Mouse (Mus musculus) heart, postnatal 0 days (tissue): ENCODE measurements around the gene Tfap2c. TPM values are rescaled to one million over a fixed set of nuclear protein-coding genes. Genes with fewer than 3 reads are reported as not detected.

Experiments
- ATAC-seq: fragments of 200-750 bp; cut with Nextera tagmentation; 2 replicates; pipeline ENCODE4 v1.8.0; 2017; ENCODE audit warnings: low read depth, moderate number of reproducible peaks, moderate library complexity; ENCODE audit not compliant: insufficient read depth
- DNase-seq: peaks from one replicate; pipeline ENCODE4 v3.0.0-alpha.2; 2016; ENCODE audit warnings: low spot score
- H3K27ac ChIP-seq: fragments of 300-500 bp; sonication (generic); 2 replicates; pipeline ENCODE4 v1.5.1; 2014; ENCODE audit warnings: low read depth, mild to moderate bottlenecking
- H3K27me3 ChIP-seq: fragments of 300-500 bp; sonication (generic); 2 replicates; pipeline ENCODE4 v1.6.1; 2014; ENCODE audit warnings: low read length, mixed read lengths; ENCODE audit not compliant: control insufficient read depth, insufficient read depth
- H3K36me3 ChIP-seq: fragments of 300-500 bp; sonication (generic); replicated peaks from 2 replicates; pipeline ENCODE4 v1.6.1; 2014; ENCODE audit warnings: low read length, mixed read lengths; ENCODE audit not compliant: control insufficient read depth, insufficient read depth
- H3K4me1 ChIP-seq: fragments of 300-500 bp; sonication (generic); 2 replicates; pipeline ENCODE4 v1.6.1; 2014; ENCODE audit warnings: antibody characterized with exemption; ENCODE audit not compliant: control insufficient read depth, insufficient read depth
- H3K4me2 ChIP-seq: fragments of 300-500 bp; sonication (generic); 2 replicates; pipeline ENCODE4 v1.6.1; 2014; ENCODE audit warnings: low read depth, mild to moderate bottlenecking, low read length, moderate library complexity
- H3K4me3 ChIP-seq: fragments of 300-500 bp; sonication (generic); 2 replicates; pipeline ENCODE4 v1.5.1; 2014; ENCODE audit warnings: low read depth, low read length
- H3K9ac ChIP-seq: fragments of 300-500 bp; sonication (generic); replicated peaks from 2 replicates; pipeline ENCODE4 v1.6.1; 2014; ENCODE audit warnings: low read depth, low read length, mixed read lengths
- H3K9me3 ChIP-seq: fragments of 300-500 bp; sonication (generic); replicated peaks from 2 replicates; pipeline ENCODE4 v1.6.1; 2016; ENCODE audit warnings: low read length; ENCODE audit not compliant: control insufficient read depth
- CTCF ChIP-seq: IDR thresholded peaks from 2 replicates; pipeline ENCODE4 v1.5.1; 2016; ENCODE audit warnings: antibody characterized with exemption, control low read depth, low read depth
- EP300 ChIP-seq: IDR thresholded peaks from 2 replicates; pipeline ENCODE4 v1.6.1; 2016; ENCODE audit warnings: antibody characterized with exemption, low read depth
- WGBS: fragments of 180-500 bp; shearing (Covaris S2); extraction: QIAGEN DNeasy Blood & Tissue Kit; methylation state at CpG from one replicate; pipeline ENCODE4 v1.1.7; 2014; 5-methylcytosine and 5-hydroxymethylcytosine counted together
- polyA plus RNA-seq: library from polyadenylated mRNA; unstranded; fragments of >200 nt; fragmentation: Nextera tagmentation; extraction: Ambion mirVana; gene quantifications from 2 replicates; pipeline ENCODE4 v1.2.1, GENCODE M21; 2015
- total RNA-seq: library from RNA; depleted of rRNA; stranded (reverse); fragments of >200 nt; gene quantifications from 2 replicates; pipeline ENCODE4 v1.2.3, GENCODE M21; 2014; ENCODE audit warnings: low replicate concordance

Gene Tfap2c
- total and polyA plus RNA-seq, 2 experiments from 2014 or later, result not detected

DNA sequence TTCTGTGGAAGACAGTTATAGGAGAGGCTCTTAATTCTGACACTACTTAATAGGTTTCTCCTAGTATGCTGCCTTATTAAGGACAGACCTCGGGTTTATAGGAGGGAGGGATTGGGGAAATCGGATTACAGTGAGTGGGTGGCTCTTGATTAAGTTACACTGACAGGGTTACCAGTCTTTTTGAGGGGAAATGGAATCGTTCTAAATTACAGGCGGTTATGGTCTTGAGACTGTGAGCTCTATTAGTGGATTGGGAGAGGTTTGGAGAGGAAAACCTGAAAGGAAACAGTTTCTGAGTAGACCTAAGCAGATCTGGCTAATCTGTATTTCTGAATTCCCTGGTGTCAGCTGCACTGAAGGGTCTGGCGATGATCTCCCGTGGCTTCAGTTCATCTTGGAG lies 3.3 kb downstream of the Tfap2c start:
- no peak overlapping the region for H3K9ac ChIP-seq
- WGBS, result 2% methylated on average over 6 of the region's 6 CpGs
- peaks cover 89% of the 10 kb centered on the region for H3K27me3 ChIP-seq

DNA sequence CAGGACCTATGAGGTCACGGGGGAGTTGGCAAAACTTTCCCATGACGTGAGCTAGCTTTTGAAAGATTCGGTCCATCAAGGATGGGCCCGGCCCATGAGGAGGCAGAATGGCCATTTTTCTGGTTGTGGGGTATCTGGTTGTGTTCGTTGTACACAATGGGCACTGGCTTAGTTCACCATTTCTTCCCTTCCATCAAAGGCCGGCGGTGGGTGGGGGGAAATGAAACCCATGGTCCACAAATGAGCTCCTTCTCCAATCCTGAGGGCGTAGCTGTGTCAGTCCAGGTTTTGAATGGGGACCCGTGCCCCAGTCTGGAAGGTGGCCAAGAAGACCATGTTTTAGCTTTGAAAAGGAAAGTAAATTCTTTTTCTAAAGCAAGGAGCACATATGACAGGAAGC lies 4.8 kb downstream of the Tfap2c start:
- DNase-seq, result no peak
- H3K9me3 ChIP-seq, result no peaks in the 10 kb centered on the region
- no peak overlapping the region for H3K27ac ChIP-seq
- 73% methylated on average over 9 of the region's 9 CpGs for WGBS
- peaks cover 8% of the 10 kb centered on the region for H3K4me1 ChIP-seq
- H3K9ac ChIP-seq, result no peak overlapping the region
- TF ChIP-seq EP300, result no peak
- TF ChIP-seq CTCF, result no peak
- H3K4me3 ChIP-seq, result no peak overlapping the region
- H3K27me3 ChIP-seq, result peaks cover 82% of the 10 kb centered on the region
- no peak for ATAC-seq
- H3K4me2 ChIP-seq, result no peak overlapping the region
- no peaks in the 10 kb centered on the region for H3K36me3 ChIP-seq

More for the DNA sequence above, 3.3 kb downstream of the Tfap2c start:
- H3K4me2 ChIP-seq, result no peak overlapping the region
- H3K36me3 ChIP-seq, result no peaks in the 10 kb centered on the region
- no peak overlapping the region for H3K27ac ChIP-seq
- H3K4me3 ChIP-seq, result no peak overlapping the region
- ATAC-seq, result no peak
- DNase-seq, result no peak
- TF ChIP-seq EP300, result no peak
- H3K4me1 ChIP-seq, result peaks cover 8% of the 10 kb centered on the region
- no peaks in the 10 kb centered on the region for H3K9me3 ChIP-seq

DNA sequence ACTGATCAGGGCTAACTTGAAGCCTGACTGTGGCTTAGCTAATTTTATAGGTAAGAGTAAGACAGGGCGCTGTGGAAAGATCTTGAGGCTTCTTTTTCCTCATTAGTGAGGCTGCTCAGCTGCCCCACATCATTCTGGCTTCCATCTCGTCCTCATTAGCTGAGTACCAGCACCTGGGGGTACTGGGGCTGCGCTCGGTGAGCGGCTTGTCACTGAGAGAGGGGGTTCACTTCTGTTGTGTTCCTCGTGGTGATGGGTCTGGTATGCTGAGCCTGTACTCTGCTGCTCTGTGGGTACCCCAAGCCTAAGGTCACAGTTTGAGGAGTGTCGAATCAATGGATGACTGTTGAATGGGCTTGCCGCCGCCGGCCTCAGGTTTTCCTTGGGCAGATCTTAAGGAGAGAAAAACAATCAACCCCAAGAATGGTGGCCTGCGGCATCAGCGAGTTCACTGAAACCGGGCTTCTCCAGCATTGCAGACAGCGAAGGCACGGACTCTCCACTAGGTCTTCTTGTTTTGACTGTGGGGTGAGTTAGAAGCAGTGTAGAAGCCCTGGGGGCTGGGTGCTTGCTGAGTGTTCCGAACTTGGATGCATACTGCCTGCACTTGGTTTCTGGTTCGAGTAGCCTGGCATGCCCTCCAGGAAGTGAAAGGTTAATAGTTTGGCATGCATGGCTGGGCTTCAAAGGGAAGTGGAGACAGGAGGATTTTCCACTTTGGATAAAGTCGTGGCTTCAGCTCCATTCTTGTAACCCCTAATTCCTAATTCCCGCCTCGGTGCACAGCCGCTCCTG lies 9.5 kb downstream of the Tfap2c start:
- TF ChIP-seq EP300 (no peak), CTCF (no peak)
- H3K4me1 ChIP-seq, result no peaks in the 10 kb centered on the region; the same call in 1 of the 2 replicates
- no peaks in the 10 kb centered on the region for H3K9me3 ChIP-seq
- 55% methylated on average over 21 of the region's 21 CpGs for WGBS
- DNase-seq (no peak), ATAC-seq (no peak)
- H3K9ac ChIP-seq, result no peak overlapping the region
- no peaks in the 10 kb centered on the region for H3K36me3 ChIP-seq
- H3K27me3 ChIP-seq, result peaks cover 47% of the 10 kb centered on the region
- H3K27ac ChIP-seq, result no peak overlapping the region
- no peak overlapping the region for H3K4me2 ChIP-seq
- no peak overlapping the region for H3K4me3 ChIP-seq

GRCm38 (mm10) chr2:172561016-172561415 lies 11.6 kb downstream of the Tfap2c start:
- Histone ChIP-seq H3K9me3 (no peaks in the 10 kb centered on the region), H3K4me1 (no peaks in the 10 kb centered on the region; the same call in 1 of the 2 replicates), H3K27ac (no peak overlapping the region), H3K27me3 (peaks cover 30% of the 10 kb centered on the region), H3K9ac (no peak overlapping the region), H3K4me2 (no peak overlapping the region), H3K4me3 (no peak overlapping the region), H3K36me3 (no peaks in the 10 kb centered on the region)
- no peak for TF ChIP-seq EP300
- TF ChIP-seq CTCF, result no peak
- no peak for DNase-seq
- ATAC-seq, result no peak
- WGBS, result 34% methylated on average over 10 of the region's 10 CpGs

- Histone ChIP-seq H3K4me3 (no peak overlapping the region), H3K4me1 (no peaks in the 10 kb centered on the region; the same call in 1 of the 2 replicates), H3K27ac (no peak overlapping the region), H3K36me3 (no peaks in the 10 kb centered on the region), H3K9me3 (no peaks in the 10 kb centered on the region), H3K27me3 (0 out of 2 replicates have a peak, but pooled peaks cover 4% of the 10 kb centered on the region), H3K9ac (no peak overlapping the region), H3K4me2 (no peak overlapping the region)
- no peak for DNase-seq
- no peak for ATAC-seq
- no peak for TF ChIP-seq EP300
- no peak for TF ChIP-seq CTCF
- WGBS, result 78% methylated on average over 9 of the region's 9 CpGs
Observed at GRCm38 (mm10) chr2:172567835-172568234, 18.4 kb downstream of the Tfap2c start.
